Mouse (Mus musculus): Measurements from ENCODE around the gene Pde11a. TPM values are rescaled to one million over a fixed set of nuclear protein-coding genes. Genes with fewer than 3 reads are reported as not detected.
A peak's percentile ranks its signal among the peaks of the same experiment; 100 is the strongest.

The Pde11a gene
- polyA plus RNA-seq, 1 experiment from 2014 or later, result 0.36 TPM

- Histone ChIP-seq H3K36me3 (ENCODE audit: control insufficient read depth, insufficient read depth, low read length) (no peaks in the 10 kb centered on the region), H3K27me3 (ENCODE audit: control insufficient read depth, insufficient read depth, low read length) (no peaks in the 10 kb centered on the region), H3K4me2 (replicated peaks; ENCODE audit: low read depth, low read length) (no peak overlapping the region), H3K9ac (ENCODE audit: low read depth, low read length) (no peak overlapping the region), H3K4me3 (ENCODE audit: low read depth, low read length) (no peak overlapping the region), H3K4me1 (replicated peaks; ENCODE audit: control insufficient read depth, insufficient read depth, low read length) (peaks cover 5% of the 10 kb centered on the region), H3K27ac (ENCODE audit: low read depth, low read length) (peak overlapping the region; percentile 58; the same call in 1 of the 2 replicates), H3K9me3 (ENCODE audit: control insufficient read depth, low read length) (no peaks in the 10 kb centered on the region)
- WGBS, result 30% methylated on average over 13 of the region's 13 CpGs
- peak; percentile 57; the same call in 1 of the 2 replicates for ATAC-seq (ENCODE audit: low FRiP score)
- peak; percentile 30 for DNase-seq (ENCODE audit: low spot score)
Measured at GRCm38 (mm10) chr2:76058661-76059467, 279.7 kb downstream of the Pde11a start.

GRCm38 (mm10) chr2:76057555-76057954 is 281.0 kb downstream of the Pde11a start:
- H3K4me1 ChIP-seq (replicated peaks; ENCODE audit: control insufficient read depth, insufficient read depth, low read length), result peaks cover 5% of the 10 kb centered on the region
- no peaks in the 10 kb centered on the region for H3K27me3 ChIP-seq (ENCODE audit: control insufficient read depth, insufficient read depth, low read length)
- H3K4me2 ChIP-seq (replicated peaks; ENCODE audit: low read depth, low read length), result no peak overlapping the region
- peak overlapping the region; percentile 51; the same call in 1 of the 2 replicates for H3K27ac ChIP-seq (ENCODE audit: low read depth, low read length)
- ATAC-seq (ENCODE audit: low FRiP score), result no peak
- H3K36me3 ChIP-seq (ENCODE audit: control insufficient read depth, insufficient read depth, low read length), result no peaks in the 10 kb centered on the region
- WGBS, result 87% methylated on average over 7 of the region's 7 CpGs
- no peak overlapping the region for H3K9ac ChIP-seq (ENCODE audit: low read depth, low read length)
- no peaks in the 10 kb centered on the region for H3K9me3 ChIP-seq (ENCODE audit: control insufficient read depth, low read length)
- H3K4me3 ChIP-seq (ENCODE audit: low read depth, low read length), result no peak overlapping the region
- no peak for DNase-seq (ENCODE audit: low spot score)

DNA sequence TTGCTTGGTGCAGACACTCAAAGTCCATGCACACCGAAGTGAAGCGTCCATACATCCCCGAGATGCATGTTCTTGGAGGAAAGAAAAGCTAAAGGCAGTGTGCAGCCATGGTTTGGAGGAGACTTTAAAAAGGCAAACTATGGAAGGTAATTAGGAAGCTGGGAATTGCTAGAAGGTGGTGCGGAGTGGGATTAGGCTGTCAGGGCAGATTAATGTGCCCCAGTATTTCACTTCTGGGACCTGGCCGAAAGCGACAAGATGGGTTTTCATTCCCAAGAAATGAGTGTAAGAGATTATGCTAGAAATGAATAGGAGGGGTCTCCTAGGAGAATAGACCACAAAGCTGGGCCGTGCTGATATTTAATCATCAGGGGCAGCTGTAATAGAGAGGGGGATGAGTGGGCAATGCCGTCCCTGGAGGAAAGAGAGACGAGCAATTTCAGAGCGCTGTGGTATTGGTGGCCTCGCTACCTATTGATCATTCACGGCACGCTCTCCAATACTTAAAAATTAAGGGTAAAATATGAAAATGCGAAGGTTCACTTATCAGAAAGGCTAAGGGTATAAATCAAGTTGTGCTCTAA is 284.7 kb downstream of the Pde11a start:
- DNase-seq (ENCODE audit: low spot score) (no peak), ATAC-seq (ENCODE audit: low FRiP score) (peak; percentile 56)
- 70% methylated on average over 14 of the region's 14 CpGs for WGBS
- Histone ChIP-seq H3K4me1 (replicated peaks; ENCODE audit: control insufficient read depth, insufficient read depth, low read length) (peaks cover under 1% of the 10 kb centered on the region; the same call in 1 of the 2 replicates), H3K36me3 (ENCODE audit: control insufficient read depth, insufficient read depth, low read length) (no peaks in the 10 kb centered on the region), H3K4me3 (ENCODE audit: low read depth, low read length) (no peak overlapping the region), H3K9me3 (ENCODE audit: control insufficient read depth, low read length) (no peaks in the 10 kb centered on the region), H3K27ac (ENCODE audit: low read depth, low read length) (peak overlapping the region; percentile 54), H3K27me3 (ENCODE audit: control insufficient read depth, insufficient read depth, low read length) (no peaks in the 10 kb centered on the region), H3K4me2 (replicated peaks; ENCODE audit: low read depth, low read length) (no peak overlapping the region), H3K9ac (ENCODE audit: low read depth, low read length) (no peak overlapping the region)

DNA sequence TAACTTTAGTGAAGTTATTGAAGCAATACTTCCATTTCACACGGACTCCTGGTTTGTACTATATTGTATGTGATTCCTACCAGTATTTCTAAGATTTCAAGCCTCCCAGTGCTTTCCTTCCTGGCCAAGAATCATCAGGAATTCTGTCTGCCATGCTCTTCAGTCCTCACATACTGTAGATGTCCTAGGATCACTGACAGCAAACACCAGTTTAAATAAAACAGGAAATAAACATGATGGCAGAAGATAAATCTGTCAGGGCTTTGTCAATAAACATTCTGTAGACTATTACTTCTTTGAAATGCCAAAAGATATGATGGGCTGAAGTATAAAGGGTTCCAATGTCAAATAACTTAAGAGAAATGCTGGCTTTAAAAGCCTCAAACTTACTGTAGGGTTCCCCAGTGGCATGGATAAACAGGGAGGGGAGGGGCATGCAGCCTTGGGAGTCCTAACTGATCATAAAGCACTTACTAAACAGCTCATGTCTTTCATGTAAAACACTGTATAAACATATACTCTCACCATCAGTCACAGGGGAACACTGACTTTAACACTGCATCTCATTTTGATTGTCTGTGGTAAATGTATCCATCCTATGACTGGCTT is 285.6 kb downstream of the Pde11a start:
- Histone ChIP-seq H3K9ac (ENCODE audit: low read depth, low read length) (no peak overlapping the region), H3K9me3 (ENCODE audit: control insufficient read depth, low read length) (no peaks in the 10 kb centered on the region), H3K4me1 (replicated peaks; ENCODE audit: control insufficient read depth, insufficient read depth, low read length) (no peaks in the 10 kb centered on the region), H3K4me3 (ENCODE audit: low read depth, low read length) (no peak overlapping the region), H3K27me3 (ENCODE audit: control insufficient read depth, insufficient read depth, low read length) (no peaks in the 10 kb centered on the region), H3K36me3 (ENCODE audit: control insufficient read depth, insufficient read depth, low read length) (no peaks in the 10 kb centered on the region), H3K27ac (ENCODE audit: low read depth, low read length) (peak overlapping the region; percentile 54; the same call in 1 of the 2 replicates), H3K4me2 (replicated peaks; ENCODE audit: low read depth, low read length) (no peak overlapping the region)
- DNase-seq (ENCODE audit: low spot score), result no peak
- WGBS, result 78% methylated on average over 1 of the region's 1 CpGs
- no peak for ATAC-seq (ENCODE audit: low FRiP score)

- no peaks in the 10 kb centered on the region for H3K4me1 ChIP-seq (replicated peaks; ENCODE audit: control insufficient read depth, insufficient read depth, low read length)
- H3K27ac ChIP-seq (ENCODE audit: low read depth, low read length), result no peak overlapping the region
- no peaks in the 10 kb centered on the region for H3K36me3 ChIP-seq (ENCODE audit: control insufficient read depth, insufficient read depth, low read length)
- DNase-seq (ENCODE audit: low spot score) (no peak), ATAC-seq (ENCODE audit: low FRiP score) (no peak)
- H3K9me3 ChIP-seq (ENCODE audit: control insufficient read depth, low read length), result no peaks in the 10 kb centered on the region
- H3K4me3 ChIP-seq (ENCODE audit: low read depth, low read length), result no peak overlapping the region
- no peak overlapping the region for H3K4me2 ChIP-seq (replicated peaks; ENCODE audit: low read depth, low read length)
- H3K9ac ChIP-seq (ENCODE audit: low read depth, low read length), result no peak overlapping the region
- no peaks in the 10 kb centered on the region for H3K27me3 ChIP-seq (ENCODE audit: control insufficient read depth, insufficient read depth, low read length)
- 76% methylated on average over 11 of the region's 11 CpGs for WGBS
Measured at GRCm38 (mm10) chr2:76051385-76051784, 287.2 kb downstream of the Pde11a start.

DNA sequence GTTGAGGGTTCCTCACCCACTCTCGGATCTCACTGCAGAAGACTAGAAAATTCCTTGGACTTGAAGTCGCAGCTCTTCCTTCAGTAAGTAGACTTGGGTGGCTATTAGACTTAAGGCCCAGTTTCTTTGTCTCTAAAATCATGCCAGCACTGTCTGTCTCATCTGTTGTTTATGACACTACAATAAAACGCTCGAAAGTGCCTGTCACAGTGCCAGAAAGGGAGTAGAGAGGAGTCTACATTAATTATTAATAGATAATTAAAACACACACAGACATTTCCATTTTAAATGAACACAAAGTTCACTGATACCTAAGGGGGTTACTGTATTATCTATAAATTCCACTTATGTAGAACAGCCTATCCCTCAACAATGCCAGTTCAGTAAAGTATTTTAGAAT is 287.7 kb downstream of the Pde11a start:
- H3K27ac ChIP-seq (ENCODE audit: low read depth, low read length), result no peak overlapping the region
- 81% methylated on average over 4 of the region's 4 CpGs for WGBS
- no peak overlapping the region for H3K9ac ChIP-seq (ENCODE audit: low read depth, low read length)
- ATAC-seq (ENCODE audit: low FRiP score) (no peak), DNase-seq (ENCODE audit: low spot score) (no peak)
- no peaks in the 10 kb centered on the region for H3K4me1 ChIP-seq (replicated peaks; ENCODE audit: control insufficient read depth, insufficient read depth, low read length)
- H3K36me3 ChIP-seq (ENCODE audit: control insufficient read depth, insufficient read depth, low read length), result no peaks in the 10 kb centered on the region
- no peaks in the 10 kb centered on the region for H3K9me3 ChIP-seq (ENCODE audit: control insufficient read depth, low read length)
- H3K4me2 ChIP-seq (replicated peaks; ENCODE audit: low read depth, low read length), result no peak overlapping the region
- no peak overlapping the region for H3K4me3 ChIP-seq (ENCODE audit: low read depth, low read length)
- H3K27me3 ChIP-seq (ENCODE audit: control insufficient read depth, insufficient read depth, low read length), result no peaks in the 10 kb centered on the region

DNA sequence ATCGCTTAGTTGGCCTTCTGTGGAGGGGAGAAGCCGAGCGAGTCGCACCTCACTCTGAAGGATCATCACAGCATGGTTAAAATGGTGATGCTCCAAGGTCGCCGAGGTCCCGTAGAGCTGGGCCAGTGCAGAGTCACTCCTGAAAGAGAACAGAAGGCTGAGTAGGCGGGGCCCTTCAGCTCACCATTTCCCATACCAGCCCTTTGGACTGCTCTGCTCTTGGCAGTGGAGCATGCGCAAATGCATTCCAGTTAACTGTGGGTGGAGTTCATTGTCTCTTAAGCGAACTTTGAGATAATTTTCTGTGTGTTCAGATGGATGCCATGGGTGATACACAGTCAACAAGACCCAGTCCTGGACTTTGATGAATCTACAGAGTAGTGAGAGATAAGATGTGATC is 288.5 kb downstream of the Pde11a start:
- no peaks in the 10 kb centered on the region for H3K36me3 ChIP-seq (ENCODE audit: control insufficient read depth, insufficient read depth, low read length)
- H3K9ac ChIP-seq (ENCODE audit: low read depth, low read length), result no peak overlapping the region
- 68% methylated on average over 10 of the region's 10 CpGs for WGBS
- no peak for ATAC-seq (ENCODE audit: low FRiP score)
- no peaks in the 10 kb centered on the region for H3K27me3 ChIP-seq (ENCODE audit: control insufficient read depth, insufficient read depth, low read length)
- no peaks in the 10 kb centered on the region for H3K9me3 ChIP-seq (ENCODE audit: control insufficient read depth, low read length)
- no peak overlapping the region for H3K4me2 ChIP-seq (replicated peaks; ENCODE audit: low read depth, low read length)
- no peak overlapping the region for H3K27ac ChIP-seq (ENCODE audit: low read depth, low read length)
- no peaks in the 10 kb centered on the region for H3K4me1 ChIP-seq (replicated peaks; ENCODE audit: control insufficient read depth, insufficient read depth, low read length)
- DNase-seq (ENCODE audit: low spot score), result no peak
- H3K4me3 ChIP-seq (ENCODE audit: low read depth, low read length), result no peak overlapping the region

DNA sequence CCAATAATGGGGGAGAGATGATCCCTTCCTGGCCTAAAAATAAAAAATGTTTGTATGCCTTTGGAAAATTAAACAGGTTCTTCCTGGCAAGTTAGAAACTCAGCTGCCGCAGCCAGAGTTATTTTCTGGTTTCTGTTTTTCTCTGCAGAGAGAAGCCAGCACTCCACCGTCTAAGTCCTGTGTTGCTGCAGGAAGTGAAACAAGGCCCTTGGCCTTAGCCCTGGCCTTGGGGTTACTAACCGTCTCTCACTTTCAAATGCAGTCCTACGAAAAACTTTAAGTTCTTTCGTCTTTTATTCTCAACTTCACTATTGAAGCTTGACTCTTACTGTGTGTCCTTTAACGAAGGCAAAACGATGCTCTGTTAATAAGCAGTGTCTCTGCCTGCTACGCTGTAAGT is 289.0 kb downstream of the Pde11a start:
- H3K4me1 ChIP-seq (replicated peaks; ENCODE audit: control insufficient read depth, insufficient read depth, low read length), result no peaks in the 10 kb centered on the region
- WGBS, result 73% methylated on average over 8 of the region's 8 CpGs
- H3K9me3 ChIP-seq (ENCODE audit: control insufficient read depth, low read length), result no peaks in the 10 kb centered on the region
- ATAC-seq (ENCODE audit: low FRiP score) (no peak), DNase-seq (ENCODE audit: low spot score) (no peak)
- H3K36me3 ChIP-seq (ENCODE audit: control insufficient read depth, insufficient read depth, low read length), result no peaks in the 10 kb centered on the region
- no peak overlapping the region for H3K4me3 ChIP-seq (ENCODE audit: low read depth, low read length)
- H3K9ac ChIP-seq (ENCODE audit: low read depth, low read length), result no peak overlapping the region
- H3K27me3 ChIP-seq (ENCODE audit: control insufficient read depth, insufficient read depth, low read length), result no peaks in the 10 kb centered on the region
- no peak overlapping the region for H3K4me2 ChIP-seq (replicated peaks; ENCODE audit: low read depth, low read length)
- H3K27ac ChIP-seq (ENCODE audit: low read depth, low read length), result no peak overlapping the region

Data from hindbrain, embryonic 11.5 days (tissue).